Mouse (Mus musculus) brain, adult 2 months (tissue): ENCODE data around the gene AI661453.
"Not testable (repeated sequence)": the region's sequence is repeated elsewhere in the genome, so short reads cannot be mapped to it uniquely, and the experiment has no call there.

Experiments
- DNase-seq: peaks from one replicate; pipeline ENCODE4 v3.0.0; 2011; ENCODE audit warnings: low read depth, low spot score

AI661453 gene

GRCm38 (mm10) chr17:47502707-47503045, 66.3 kb downstream of the AI661453 start:
- DNase-seq: not testable (repeated sequence)

GRCm38 (mm10) chr17:47503689-47504088, 67.3 kb downstream of the AI661453 start:
- DNase-seq: no peak

GRCm38 (mm10) chr17:47504228-47504627, 67.8 kb downstream of the AI661453 start:
- no peak for DNase-seq

GRCm38 (mm10) chr17:47504941-47505346, 68.5 kb downstream of the AI661453 start, which contains the start of gene Ccnd3:
TSS of gene Ccnd3 (plus strand) at chr17:47505051.
- peak; percentile 57 for DNase-seq

- DNase-seq: no peak
These were observed 69.2 kb downstream of the AI661453 start for GRCm38 (mm10) chr17:47505566-47505965.

- no peak for DNase-seq
These were observed 69.6 kb downstream of the AI661453 start for GRCm38 (mm10) chr17:47506042-47506441.

GRCm38 (mm10) chr17:47506697-47507096, 70.3 kb downstream of the AI661453 start:
- no peak for DNase-seq

- no peak for DNase-seq
These were observed 71.1 kb downstream of the AI661453 start for GRCm38 (mm10) chr17:47507523-47507922.

- DNase-seq: peak; percentile 91
These were observed 71.7 kb downstream of the AI661453 start for GRCm38 (mm10) chr17:47508012-47508608.

GRCm38 (mm10) chr17:47509031-47509705, 72.8 kb downstream of the AI661453 start:
- peak; percentile 24 for DNase-seq

- peak; percentile 96 for DNase-seq
These were observed 75.0 kb downstream of the AI661453 start for GRCm38 (mm10) chr17:47511111-47512020.

- DNase-seq: no peak
These were observed 76.8 kb downstream of the AI661453 start for GRCm38 (mm10) chr17:47512956-47513775.

GRCm38 (mm10) chr17:47515180-47515844, 78.9 kb downstream of the AI661453 start:
- no peak for DNase-seq

GRCm38 (mm10) chr17:47516232-47516631, 79.8 kb downstream of the AI661453 start:
- DNase-seq: no peak

- DNase-seq: no peak
These were observed 81.8 kb downstream of the AI661453 start for GRCm38 (mm10) chr17:47518205-47518604.
